Mouse (Mus musculus) cerebellum, adult 2 months (tissue): ENCODE measurements around the gene Sqstm1. TPM values are rescaled to one million over a fixed set of nuclear protein-coding genes. Genes with fewer than 3 reads are reported as not detected.
A peak's percentile ranks its signal among the peaks of the same experiment; 100 is the strongest.
"Not testable (repeated sequence)": the region's sequence is repeated elsewhere in the genome, so short reads cannot be mapped to it uniquely, and the experiment has no call there.

Experiments
- DNase-seq, 2 experiments: peaks; one replicate each; pipeline ENCODE4 v3.0.0; 2021
- H3K27ac ChIP-seq: fragments of 200-500 bp; 2 replicates; pipeline ENCODE4 v1.5.1; 2012; ENCODE audit warnings: low read length, control low read depth, inconsistent platforms; ENCODE audit not compliant: insufficient read depth
- H3K27me3 ChIP-seq: fragments of 200-500 bp; 2 replicates; pipeline ENCODE4 v1.6.1; 2012; ENCODE audit warnings: inconsistent platforms, mild to moderate bottlenecking, low read length, moderate library complexity; ENCODE audit not compliant: control insufficient read depth, insufficient read depth
- H3K4me1 ChIP-seq: fragments of 200-500 bp; 2 replicates; pipeline ENCODE4 v1.6.1; 2011; ENCODE audit warnings: low read length; ENCODE audit not compliant: control insufficient read depth, insufficient read depth
- H3K4me3 ChIP-seq: fragments of 200-500 bp; replicated peaks from 2 replicates; pipeline ENCODE3; 2011; ENCODE audit warnings: mild to moderate bottlenecking, low read depth, low read length, control low read depth; ENCODE audit not compliant: insufficient read depth
- CTCF ChIP-seq: fragments of 200-500 bp; IDR thresholded peaks from 2 replicates; pipeline ENCODE4 v1.5.1; 2011; ENCODE audit warnings: low read depth, mild to moderate bottlenecking, control low read depth, low read length, moderate library complexity, borderline replicate concordance; ENCODE audit not compliant: insufficient read depth
- POLR2A ChIP-seq: fragments of 200-500 bp; IDR thresholded peaks from 2 replicates; pipeline ENCODE4 v1.6.1; 2011; ENCODE audit warnings: low read length, control low read depth, borderline replicate concordance; ENCODE audit not compliant: insufficient read depth
- WGBS: fragments of 180-500 bp; shearing (Covaris S2); methylation state at CpG from one replicate; pipeline ENCODE4 v1.1.7; 2018; 5-methylcytosine and 5-hydroxymethylcytosine counted together
- polyA plus RNA-seq: library from polyadenylated mRNA; depleted of rRNA; stranded (reverse); fragments of >200 nt; gene quantifications from 2 replicates; pipeline ENCODE4 v1.2.3, GENCODE M21; 2012

Gene Sqstm1
- polyA plus RNA-seq, 1 experiment = 377 TPM

DNA sequence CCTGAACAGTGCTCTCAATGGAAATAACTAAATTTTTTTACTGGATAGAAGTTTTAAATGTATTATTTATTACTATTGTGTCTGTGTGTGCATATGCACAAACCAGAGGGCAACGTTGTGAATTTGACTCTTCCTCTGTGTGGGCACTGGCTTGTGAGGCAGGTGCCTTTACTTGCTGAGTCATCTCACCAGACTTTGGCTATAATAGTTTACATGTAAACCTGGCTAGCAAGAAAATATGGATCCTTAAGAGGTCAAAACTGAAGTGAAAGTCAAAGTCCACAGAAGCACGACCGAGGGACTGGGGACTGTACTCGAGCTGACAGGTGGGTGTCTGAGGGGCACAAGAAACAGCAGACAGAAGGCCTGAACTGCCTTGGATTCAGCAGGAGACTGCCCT is 27.9 kb downstream of the Sqstm1 start:
- no peaks in the 10 kb centered on the region for H3K27me3 ChIP-seq
- no peak for TF ChIP-seq CTCF
- TF ChIP-seq POLR2A = no peak
- DNase-seq = no peak
- no peak overlapping the region for H3K4me3 ChIP-seq
- no peak overlapping the region for H3K27ac ChIP-seq
- WGBS = 91% methylated on average over 4 of the region's 4 CpGs
- H3K4me1 ChIP-seq = no peaks in the 10 kb centered on the region

DNA sequence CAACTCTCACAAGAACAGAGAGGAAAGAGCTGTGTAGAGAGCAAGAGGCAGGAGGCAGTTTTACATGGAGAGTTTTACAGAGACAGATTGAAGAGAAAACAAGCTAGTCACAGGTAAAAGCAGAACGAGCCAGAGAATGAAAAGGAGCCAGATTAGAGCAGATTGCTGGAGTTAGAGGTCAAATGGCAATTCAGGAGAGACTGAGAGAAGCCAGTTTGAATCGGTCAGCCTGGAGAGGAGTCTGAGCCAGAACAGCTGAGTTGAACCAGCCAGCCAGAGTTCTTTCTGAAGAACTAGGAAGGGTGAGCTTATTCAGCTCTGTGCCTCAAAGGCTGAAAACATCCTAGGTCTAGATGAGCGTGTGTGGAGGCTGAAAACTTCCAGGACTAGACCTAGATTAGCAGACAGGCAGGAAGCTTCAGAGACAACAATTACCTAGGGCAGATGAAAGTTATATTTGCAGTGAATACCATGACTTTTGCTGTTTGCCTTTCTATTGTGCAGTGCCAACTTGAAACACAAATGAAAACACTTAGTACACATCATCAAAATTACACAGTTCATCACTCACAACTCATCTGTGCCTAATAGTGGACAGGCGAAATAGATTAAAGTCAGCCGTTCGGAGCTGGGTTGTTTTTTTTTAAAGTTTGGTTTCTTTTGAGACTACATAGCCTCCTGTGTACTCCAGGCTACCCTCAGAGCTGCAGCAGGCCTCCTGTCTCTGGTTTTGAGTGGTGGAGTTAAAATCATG is 30.0 kb downstream of the Sqstm1 start:
- DNase-seq = no peak
- 74% methylated on average over 6 of the region's 6 CpGs for WGBS
- no peak for TF ChIP-seq POLR2A
- no peak for TF ChIP-seq CTCF
- Histone ChIP-seq H3K4me1 (peaks cover 4% of the 10 kb centered on the region; the same call in 1 of the 2 replicates), H3K27ac (no peak overlapping the region), H3K27me3 (no peaks in the 10 kb centered on the region), H3K4me3 (no peak overlapping the region)

DNA sequence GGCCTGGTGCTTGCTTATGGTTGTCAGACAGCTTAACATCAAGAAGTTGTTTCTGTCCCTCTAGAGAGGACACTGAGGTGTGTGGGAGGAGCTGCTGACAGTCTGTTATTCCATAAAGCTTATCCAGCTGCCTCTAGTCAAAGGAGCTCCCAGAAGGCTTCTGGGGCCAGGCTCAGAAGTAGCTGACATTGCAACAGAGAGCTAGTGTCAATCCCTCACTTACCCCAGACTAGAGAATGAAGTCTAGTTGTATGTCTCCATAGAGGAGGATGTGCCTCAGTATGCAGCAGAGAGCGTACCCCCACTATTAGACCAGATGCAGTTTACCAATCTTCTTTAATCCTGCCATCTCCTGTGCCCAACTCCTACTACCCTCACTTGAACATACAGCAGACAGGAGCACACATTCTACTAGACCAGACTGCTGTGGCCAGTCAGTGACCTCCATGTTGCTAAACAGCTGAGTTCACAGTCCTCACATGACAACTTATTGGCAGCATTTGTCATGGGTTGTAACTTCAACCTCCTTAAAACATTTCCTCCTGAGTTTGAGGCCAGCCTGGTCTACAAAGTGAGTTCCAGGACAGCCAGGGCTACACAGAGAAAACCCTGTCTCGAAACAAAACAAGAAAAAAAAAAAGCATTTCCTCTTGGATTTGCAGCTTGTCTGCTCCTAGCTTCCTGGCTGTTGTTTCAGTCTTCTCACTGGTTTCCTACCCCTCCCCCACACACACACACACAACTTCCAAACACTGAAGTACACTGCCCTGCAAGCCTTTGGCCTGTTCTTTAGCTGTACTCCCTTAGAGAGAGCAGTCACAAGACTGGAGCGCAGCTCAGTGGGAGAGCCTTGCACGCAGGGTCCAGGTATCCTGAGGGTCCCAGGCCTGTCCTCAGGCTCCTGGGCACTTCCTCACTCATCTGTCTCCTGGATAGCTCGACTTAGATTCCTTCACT is 31.8 kb downstream of the Sqstm1 start:
- no peak for TF ChIP-seq POLR2A
- no peak for TF ChIP-seq CTCF
- no peak overlapping the region for H3K4me3 ChIP-seq
- H3K4me1 ChIP-seq = peaks cover 4% of the 10 kb centered on the region; the same call in 1 of the 2 replicates
- no peak for DNase-seq
- WGBS = 89% methylated on average over 5 of the region's 5 CpGs
- H3K27ac ChIP-seq = no peak overlapping the region
- H3K27me3 ChIP-seq = no peaks in the 10 kb centered on the region

DNA sequence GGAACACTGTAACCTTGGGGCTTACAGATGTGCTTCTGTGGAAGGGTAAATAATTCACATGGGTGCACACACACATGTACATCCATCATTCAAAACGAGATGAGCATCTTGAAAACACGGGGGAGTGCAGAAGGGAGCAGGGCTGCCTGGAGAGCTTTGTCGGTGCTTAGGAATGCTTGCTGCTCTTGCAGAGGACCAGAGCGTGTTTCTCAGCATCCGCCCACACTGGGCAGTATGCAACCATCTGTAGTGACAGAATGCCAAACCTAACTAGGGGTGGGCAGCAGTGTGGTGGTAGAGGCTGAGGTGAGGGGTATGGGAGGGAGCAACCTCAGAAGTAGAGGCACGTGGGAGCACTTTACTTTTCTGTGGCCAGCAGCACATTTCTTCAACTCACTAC is 33.5 kb downstream of the Sqstm1 start:
- DNase-seq = no peak
- no peak overlapping the region for H3K4me3 ChIP-seq

DNA sequence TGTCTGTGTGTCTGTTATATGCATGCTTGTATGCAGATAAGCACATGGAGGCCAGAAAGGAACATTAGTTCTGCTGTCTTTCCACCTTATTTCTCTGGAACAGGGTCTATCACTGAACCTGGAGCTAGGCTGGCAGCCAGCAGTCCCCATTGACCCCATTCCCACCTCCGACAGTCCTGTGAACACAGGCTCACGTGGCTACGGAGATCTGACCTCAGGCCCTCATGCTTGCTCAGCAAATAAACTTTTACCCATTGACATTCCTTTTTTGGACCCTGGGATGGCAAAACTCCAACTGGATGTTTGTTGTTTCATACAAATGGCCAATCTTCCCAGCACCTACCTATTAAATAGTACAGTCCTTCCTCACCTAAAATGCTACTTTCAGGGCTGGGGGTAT is 34.3 kb downstream of the Sqstm1 start:
- WGBS = 80% methylated on average over 3 of the region's 3 CpGs
- TF ChIP-seq CTCF (no peak), POLR2A (no peak)
- Histone ChIP-seq H3K4me1 (peaks cover 4% of the 10 kb centered on the region; the same call in 1 of the 2 replicates), H3K4me3 (no peak overlapping the region), H3K27me3 (no peaks in the 10 kb centered on the region), H3K27ac (no peak overlapping the region)
- no peak for DNase-seq

More for the DNA sequence above, 33.5 kb downstream of the Sqstm1 start:
- 59% methylated on average over 6 of the region's 6 CpGs for WGBS
- no peak for TF ChIP-seq CTCF
- H3K27ac ChIP-seq = no peak overlapping the region
- peaks cover 4% of the 10 kb centered on the region; the same call in 1 of the 2 replicates for H3K4me1 ChIP-seq
- H3K27me3 ChIP-seq = no peaks in the 10 kb centered on the region

DNA sequence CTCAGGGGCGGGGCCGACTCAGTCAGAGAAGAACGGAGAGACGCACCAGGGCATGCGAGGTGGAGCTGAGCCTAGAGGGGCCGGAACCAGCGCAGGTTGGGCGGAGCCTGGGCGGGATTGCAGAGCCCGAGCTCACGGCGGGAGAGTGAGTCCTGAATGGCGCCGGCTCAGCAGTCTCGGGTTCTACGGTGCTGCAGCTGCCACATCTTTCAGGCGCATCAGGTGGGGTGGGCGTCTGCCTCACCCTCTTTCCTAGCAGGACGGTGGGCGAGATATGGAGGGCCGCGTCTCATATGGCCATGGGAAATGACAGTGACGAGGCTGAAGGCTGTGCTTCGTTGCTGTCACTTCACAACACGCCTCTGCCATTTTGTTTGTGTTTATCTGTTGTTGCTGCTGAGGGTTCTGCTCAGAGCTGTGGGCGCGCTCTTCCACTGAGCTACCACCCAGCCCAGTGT is 35.9 kb downstream of the Sqstm1 start:
- H3K4me3 ChIP-seq = peak overlapping the region; percentile 100
- WGBS = under 1% methylated on average over 27 of the region's 27 CpGs
- TF ChIP-seq POLR2A (peak; percentile 96), CTCF (no peak)
- H3K27ac ChIP-seq = peak overlapping the region; percentile 89
- H3K4me1 ChIP-seq = peaks cover 4% of the 10 kb centered on the region; the same call in 1 of the 2 replicates
- DNase-seq = peak; percentile 98
- no peaks in the 10 kb centered on the region for H3K27me3 ChIP-seq

DNA sequence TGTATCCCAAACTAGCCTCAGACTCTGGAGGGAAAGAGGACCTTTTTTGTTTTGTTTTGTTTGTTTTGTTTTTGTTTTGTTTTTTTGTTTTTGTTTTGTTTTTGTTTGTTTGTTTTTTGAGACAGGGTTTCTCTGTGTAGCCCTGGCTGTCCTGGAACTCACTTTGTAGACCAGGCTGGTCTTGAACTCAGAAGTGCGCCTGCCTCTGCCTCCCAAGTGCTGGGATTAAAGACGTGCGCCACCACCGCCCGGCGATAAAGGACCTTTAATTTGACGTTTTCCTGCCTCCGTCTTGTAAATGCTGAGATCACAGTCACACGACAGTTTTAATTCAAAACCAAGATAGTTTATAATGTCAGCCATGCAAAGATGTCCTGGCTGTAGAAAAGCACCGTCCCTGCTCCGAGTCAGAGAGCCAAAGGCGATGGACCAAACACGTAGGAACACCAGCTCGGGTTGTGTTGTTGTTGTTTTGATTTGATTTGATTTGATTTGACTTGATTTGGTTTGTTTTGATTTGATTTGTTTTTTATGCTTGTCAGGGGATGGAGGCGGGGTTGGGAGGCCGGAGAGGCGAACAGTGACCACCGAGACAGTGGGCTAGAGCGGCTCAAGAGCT is 36.4 kb downstream of the Sqstm1 start, which contains the start of gene Mrnip:
TSS of gene Mrnip (plus strand) at position 334 of the 619 bp plus-strand sequence.
- DNase-seq, H3K4me1 ChIP-seq, H3K27me3 ChIP-seq: not testable (repeated sequence)
- peak within 1 kb of the TSS; percentile 89 for H3K27ac ChIP-seq
- WGBS = 5% methylated on average over 19 of the region's 19 CpGs
- peak within 1 kb of the TSS; percentile 100 for H3K4me3 ChIP-seq

DNA sequence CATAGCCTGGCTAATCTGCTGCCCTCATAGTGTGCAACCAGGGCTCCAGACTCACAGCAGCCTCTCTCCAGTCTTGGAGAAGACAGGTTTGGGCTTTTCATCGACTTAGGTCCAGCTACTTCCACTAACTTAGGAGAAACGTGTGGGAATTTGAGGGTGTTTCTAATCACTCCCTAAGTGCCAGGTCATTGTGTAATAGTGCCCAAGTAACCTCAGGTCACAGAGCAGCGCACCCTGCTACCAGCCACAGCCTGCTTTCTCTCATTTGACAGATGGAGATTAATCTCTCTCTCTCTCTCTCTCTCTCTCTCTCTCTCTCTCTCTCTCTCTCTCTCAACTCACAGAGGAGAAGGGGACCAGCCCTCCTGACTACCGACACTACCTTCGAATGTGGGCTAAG is 42.3 kb downstream of the Sqstm1 start:
- Histone ChIP-seq H3K27ac (no peak overlapping the region), H3K4me1 (no peaks in the 10 kb centered on the region), H3K4me3 (no peak overlapping the region), H3K27me3 (no peaks in the 10 kb centered on the region)
- 91% methylated on average over 5 of the region's 5 CpGs for WGBS
- TF ChIP-seq POLR2A (no peak), CTCF (no peak)
- no peak for DNase-seq
